Mouse (Mus musculus) small intestine, adult 2 months (tissue): ENCODE data around the gene Ripk1. TPM values are rescaled to one million over a fixed set of nuclear protein-coding genes. Genes with fewer than 3 reads are reported as not detected.
"Not testable (repeated sequence)": the region's sequence is repeated elsewhere in the genome, so short reads cannot be mapped to it uniquely, and the experiment has no call there.

ENCODE experiments used
- H3K27ac ChIP-seq: fragments of 200-500 bp; 2 replicates; pipeline ENCODE4 v1.5.1; 2012; ENCODE audit warnings: low read depth, low read length, control low read depth, inconsistent platforms; ENCODE audit not compliant: insufficient read depth
- H3K27me3 ChIP-seq: fragments of 200-500 bp; 2 replicates; pipeline ENCODE4 v1.6.1; 2012; ENCODE audit warnings: mild to moderate bottlenecking, moderate library complexity, low read length, inconsistent platforms; ENCODE audit not compliant: control insufficient read depth, insufficient read depth
- H3K36me3 ChIP-seq: fragments of 200-500 bp; 2 replicates; pipeline ENCODE4 v1.6.1; 2012; ENCODE audit warnings: mild to moderate bottlenecking, low read length, control low read depth, inconsistent platforms; ENCODE audit not compliant: control insufficient read depth, insufficient read depth
- H3K4me1 ChIP-seq: fragments of 200-500 bp; 2 replicates; pipeline ENCODE4 v1.6.1; 2012; ENCODE audit warnings: low read length, inconsistent platforms, mixed read lengths; ENCODE audit not compliant: control insufficient read depth, insufficient read depth, insufficient read length
- H3K4me3 ChIP-seq: fragments of 200-500 bp; 2 replicates; pipeline ENCODE4 v1.5.1; 2012; ENCODE audit warnings: low read depth, mild to moderate bottlenecking, control low read depth, inconsistent platforms, low read length, moderate library complexity
- CTCF ChIP-seq: fragments of 200-500 bp; IDR thresholded peaks from 2 replicates; pipeline ENCODE4 v1.5.1; 2012; ENCODE audit warnings: low read depth, mild to moderate bottlenecking, control low read depth, inconsistent platforms, low read length, moderate library complexity, mixed read lengths; ENCODE audit not compliant: insufficient replicate concordance, insufficient read length; ENCODE audit errors: extremely low read depth
- POLR2A ChIP-seq: fragments of 200-500 bp; IDR thresholded peaks from 2 replicates; pipeline ENCODE4 v1.6.1; 2012; ENCODE audit warnings: low read depth, mild to moderate bottlenecking, control low read depth, inconsistent platforms, low read length, moderate library complexity
- WGBS: fragments of 180-500 bp; shearing (Covaris S2); methylation state at CpG from one replicate; pipeline ENCODE4 v1.1.7; 2018; 5-methylcytosine and 5-hydroxymethylcytosine counted together
- polyA plus RNA-seq: library from polyadenylated mRNA; depleted of rRNA; stranded (reverse); fragments of >200 nt; gene quantifications from 2 replicates; pipeline ENCODE4 v1.2.3, GENCODE M21; 2012

Gene Ripk1
- polyA plus RNA-seq, 1 experiment = 18.8 TPM

- no peak overlapping the region for H3K4me3 ChIP-seq
- 49% methylated on average over 10 of the region's 10 CpGs for whole genome bisulfite sequencing
- peaks cover 4% of the 10 kb centered on the region for H3K4me1 ChIP-seq
- H3K27ac ChIP-seq = no peak overlapping the region
- no peaks in the 10 kb centered on the region for H3K36me3 ChIP-seq
- no peak for TF ChIP-seq CTCF
- no peak for TF ChIP-seq POLR2A
- no peaks in the 10 kb centered on the region for H3K27me3 ChIP-seq
Observed at GRCm38 (mm10) chr13:34062466-34062865, 60.3 kb downstream of the Ripk1 start.

GRCm38 (mm10) chr13:34066351-34066750 lies 64.2 kb downstream of the Ripk1 start:
- H3K36me3 ChIP-seq = no peaks in the 10 kb centered on the region
- no peaks in the 10 kb centered on the region for H3K27me3 ChIP-seq
- TF ChIP-seq POLR2A (no peak), CTCF (no peak)
- no peak overlapping the region for H3K27ac ChIP-seq
- peaks cover 4% of the 10 kb centered on the region for H3K4me1 ChIP-seq
- no peak overlapping the region for H3K4me3 ChIP-seq
- WGBS = 78% methylated on average over 1 of the region's 1 CpGs

GRCm38 (mm10) chr13:34070296-34070695 lies 68.1 kb downstream of the Ripk1 start:
- TF ChIP-seq CTCF = no peak
- no peak for TF ChIP-seq POLR2A
- peaks cover 3% of the 10 kb centered on the region; the same call in 1 of the 2 replicates for H3K36me3 ChIP-seq
- WGBS = 70% methylated on average over 4 of the region's 4 CpGs
- H3K4me1 ChIP-seq = no peaks in the 10 kb centered on the region
- no peak overlapping the region for H3K4me3 ChIP-seq
- H3K27me3 ChIP-seq = no peaks in the 10 kb centered on the region
- H3K27ac ChIP-seq = no peak overlapping the region

- WGBS = 90% methylated on average over 6 of the region's 6 CpGs
- H3K4me3 ChIP-seq = no peak overlapping the region
- H3K36me3 ChIP-seq = peaks cover 3% of the 10 kb centered on the region; the same call in 1 of the 2 replicates
- no peak overlapping the region for H3K27ac ChIP-seq
- no peaks in the 10 kb centered on the region for H3K27me3 ChIP-seq
- TF ChIP-seq CTCF = no peak
- TF ChIP-seq POLR2A = no peak
- H3K4me1 ChIP-seq = peaks cover 6% of the 10 kb centered on the region; the same call in 1 of the 2 replicates
Observed at GRCm38 (mm10) chr13:34071836-34072235, 69.7 kb downstream of the Ripk1 start.

- no peak overlapping the region for H3K27ac ChIP-seq
- H3K4me1 ChIP-seq = peaks cover 7% of the 10 kb centered on the region; the same call in 1 of the 2 replicates
- TF ChIP-seq POLR2A (no peak), CTCF (no peak)
- no peaks in the 10 kb centered on the region for H3K27me3 ChIP-seq
- H3K4me3 ChIP-seq = no peak overlapping the region
- WGBS = 92% methylated on average over 3 of the region's 3 CpGs
- peaks cover 3% of the 10 kb centered on the region; the same call in 1 of the 2 replicates for H3K36me3 ChIP-seq
Observed at GRCm38 (mm10) chr13:34072847-34073246, 70.7 kb downstream of the Ripk1 start.

GRCm38 (mm10) chr13:34074441-34074840 lies 72.3 kb downstream of the Ripk1 start:
- not testable (repeated sequence) for H3K27me3 ChIP-seq, H3K27ac ChIP-seq, H3K36me3 ChIP-seq, H3K4me3 ChIP-seq
- H3K4me1 ChIP-seq = peaks cover 11% of the 10 kb centered on the region; the same call in 1 of the 2 replicates
- 97% methylated on average over 12 of the region's 17 CpGs for WGBS

GRCm38 (mm10) chr13:34075893-34076292 lies 73.7 kb downstream of the Ripk1 start:
- not testable (repeated sequence) for H3K27me3 ChIP-seq, H3K27ac ChIP-seq, H3K4me3 ChIP-seq, H3K36me3 ChIP-seq
- WGBS = 86% methylated on average over 6 of the region's 6 CpGs
- peaks cover 11% of the 10 kb centered on the region for H3K4me1 ChIP-seq

- no peak for TF ChIP-seq CTCF
- no peak for TF ChIP-seq POLR2A
- Histone ChIP-seq H3K4me3 (peak overlapping the region; percentile 48), H3K27me3 (no peaks in the 10 kb centered on the region), H3K4me1 (peaks cover 11% of the 10 kb centered on the region), H3K27ac (no peak overlapping the region), H3K36me3 (peaks cover 3% of the 10 kb centered on the region; the same call in 1 of the 2 replicates)
- WGBS = 48% methylated on average over 20 of the region's 20 CpGs
Observed at GRCm38 (mm10) chr13:34076561-34077491, 74.7 kb downstream of the Ripk1 start.
